Mouse (Mus musculus) urinary bladder, postnatal 4 days (tissue): Measurements from ENCODE around the gene A4gnt.
"Not testable (repeated sequence)": the region's sequence is repeated elsewhere in the genome, so short reads cannot be mapped to it uniquely, and the experiment has no call there.

Experiments
- DNase-seq, 2 experiments: peaks; one replicate each; pipeline ENCODE4 v3.0.0; 2021 to 2022; ENCODE audit warnings: low spot score in 2 of 2

A4gnt gene

GRCm38 (mm10) chr9:99612202-99612601, at the start of gene A4gnt:
Gene A4gnt, plus strand, starts transcription at chr9:99612502.
- no peak for DNase-seq

GRCm38 (mm10) chr9:99563714-99564113, 48.6 kb upstream of the A4gnt start:
- DNase-seq = peak; percentile 36 to 70

- no peak for DNase-seq
Measured at GRCm38 (mm10) chr9:99568023-99568346, 44.3 kb upstream of the A4gnt start.

GRCm38 (mm10) chr9:99568347-99569070, 43.8 kb upstream of the A4gnt start, which contains the start of gene Armc8:
Gene Armc8, minus strand, starts transcription at chr9:99568899.
- peak; percentile 89 to 90 for DNase-seq

- DNase-seq = no peak
Measured at GRCm38 (mm10) chr9:99569071-99569397, 43.3 kb upstream of the A4gnt start.

- DNase-seq = peak; percentile 86 to 92
Measured at GRCm38 (mm10) chr9:99575677-99576480, 36.4 kb upstream of the A4gnt start, which contains the start of gene Dbr1. Gene Dbr1, plus strand, starts transcription at chr9:99575799.

GRCm38 (mm10) chr9:99580655-99581054, 31.6 kb upstream of the A4gnt start:
- no peak for DNase-seq

- peak; percentile 37 to 77 for DNase-seq
Measured at GRCm38 (mm10) chr9:99587505-99588202, 24.6 kb upstream of the A4gnt start.

GRCm38 (mm10) chr9:99591144-99591543, 21.2 kb upstream of the A4gnt start:
- DNase-seq = no peak

GRCm38 (mm10) chr9:99599127-99599526, 13.2 kb upstream of the A4gnt start:
- DNase-seq = not testable (repeated sequence)

- DNase-seq = no peak
Measured at GRCm38 (mm10) chr9:99603566-99603965, 8.7 kb upstream of the A4gnt start.

GRCm38 (mm10) chr9:99619688-99620087, 7.4 kb downstream of the A4gnt start:
- DNase-seq = no peak

- no peak for DNase-seq
Measured at GRCm38 (mm10) chr9:99620196-99620595, 7.9 kb downstream of the A4gnt start.

- no peak for DNase-seq
Measured at GRCm38 (mm10) chr9:99622034-99622433, 9.7 kb downstream of the A4gnt start.

GRCm38 (mm10) chr9:99622966-99623365, 10.7 kb downstream of the A4gnt start:
- no peak for DNase-seq

- DNase-seq = peak in 1 of 2 experiments; percentile 29
Measured at GRCm38 (mm10) chr9:99624117-99624516, 11.8 kb downstream of the A4gnt start.

GRCm38 (mm10) chr9:99628581-99628980, 16.3 kb downstream of the A4gnt start:
- DNase-seq = no peak

GRCm38 (mm10) chr9:99629281-99630011, 17.1 kb downstream of the A4gnt start, which contains the start of gene Dzip1l:
Gene Dzip1l, plus strand, starts transcription at chr9:99629496.
- DNase-seq = peak; percentile 77 to 82

GRCm38 (mm10) chr9:99630071-99630470, 17.8 kb downstream of the A4gnt start:
- no peak for DNase-seq

GRCm38 (mm10) chr9:99630528-99631125, 18.3 kb downstream of the A4gnt start:
- DNase-seq = no peak

GRCm38 (mm10) chr9:99631781-99632180, 19.5 kb downstream of the A4gnt start:
- DNase-seq = no peak
